Mouse (Mus musculus): ENCODE measurements around the gene Mast4.

DNA sequence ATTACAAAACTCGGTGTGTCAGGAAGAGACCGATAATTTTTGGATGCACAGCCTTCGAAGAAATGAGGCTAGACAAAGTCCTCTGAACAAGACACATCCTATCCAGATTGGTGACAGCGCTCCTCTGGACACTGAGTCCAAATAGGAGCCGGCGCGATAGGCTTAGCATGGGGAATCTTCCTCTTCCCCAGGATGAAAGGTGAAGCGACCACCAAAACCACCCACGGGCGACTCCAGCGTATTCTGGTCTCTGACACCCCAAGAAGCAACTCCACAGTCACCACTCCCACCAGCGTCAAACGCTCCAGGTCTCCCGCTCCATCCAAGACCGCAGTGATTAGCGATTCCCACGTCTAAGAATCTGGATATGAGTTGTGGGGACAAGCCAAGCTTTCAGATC, 1.1 kb downstream of the Mast4 start:
- TF ChIP-seq EP300 (IDR thresholded peaks at IDR 0.05; ENCODE audit: insufficient read depth, low read depth, low read length) (no peak), POLR2A (IDR thresholded peaks at IDR 0.05; ENCODE audit: insufficient read depth, low read depth, low read length) (no peak), CTCF (IDR thresholded peaks at IDR 0.05) (no peak)

All from heart, adult 2 months (tissue).